Mouse (Mus musculus) forebrain, postnatal 0 days (tissue): Measurements from ENCODE around the gene Hormad1. TPM values are rescaled to one million over a fixed set of nuclear protein-coding genes. Genes with fewer than 3 reads are reported as not detected.
"Not testable (repeated sequence)": the region's sequence is repeated elsewhere in the genome, so short reads cannot be mapped to it uniquely, and the experiment has no call there.

Experiments used
- ATAC-seq: fragments of 200-750 bp; cut with Nextera tagmentation; 2 replicates; pipeline ENCODE4 v1.8.0; 2017; ENCODE audit warnings: mild to moderate bottlenecking, moderate library complexity
- DNase-seq: peaks from one replicate; pipeline ENCODE4 v3.0.0-alpha.2; 2015
- H3K27ac ChIP-seq: fragments of 300-500 bp; sonication (generic); 2 replicates; pipeline ENCODE4 v1.5.1; 2014; ENCODE audit warnings: low read depth, mild to moderate bottlenecking, antibody characterized with exemption, low read length, moderate library complexity, mixed read lengths
- H3K27me3 ChIP-seq: fragments of 300-500 bp; sonication (generic); 2 replicates; pipeline ENCODE4 v1.6.1; 2014; ENCODE audit warnings: mild to moderate bottlenecking, low read length, mixed read lengths; ENCODE audit not compliant: insufficient read depth
- H3K36me3 ChIP-seq: fragments of 300-500 bp; sonication (generic); 2 replicates; pipeline ENCODE4 v1.6.1; 2014; ENCODE audit warnings: mild to moderate bottlenecking, moderate library complexity; ENCODE audit not compliant: insufficient read depth
- H3K4me1 ChIP-seq: fragments of 300-500 bp; sonication (generic); 2 replicates; pipeline ENCODE4 v1.6.1; 2014; ENCODE audit warnings: antibody characterized with exemption; ENCODE audit not compliant: insufficient read depth
- H3K4me2 ChIP-seq: fragments of 300-500 bp; sonication (generic); 2 replicates; pipeline ENCODE4 v1.6.1; 2014; ENCODE audit warnings: low read depth, mild to moderate bottlenecking, moderate library complexity
- H3K4me3 ChIP-seq: fragments of 300-500 bp; sonication (generic); 2 replicates; pipeline ENCODE4 v1.5.1; 2014; ENCODE audit warnings: low read depth, low read length, mixed read lengths
- H3K9ac ChIP-seq: fragments of 300-500 bp; sonication (generic); 2 replicates; pipeline ENCODE4 v1.6.1; 2014; ENCODE audit warnings: mild to moderate bottlenecking
- H3K9me3 ChIP-seq: fragments of 300-500 bp; sonication (generic); 2 replicates; pipeline ENCODE4 v1.6.1; 2016; ENCODE audit warnings: low read length
- CTCF ChIP-seq: sonication (generic); IDR thresholded peaks from 2 replicates; pipeline ENCODE4 v1.5.1; 2016; ENCODE audit warnings: antibody characterized with exemption, control low read depth, low read depth
- WGBS: fragments of 180-500 bp; shearing (Covaris S2); extraction: QIAGEN DNeasy Blood & Tissue Kit; methylation state at CpG from one replicate; pipeline ENCODE4 v1.1.7; 2014; 5-methylcytosine and 5-hydroxymethylcytosine counted together
- polyA plus RNA-seq: library from polyadenylated mRNA; unstranded; fragments of >200 nt; fragmentation: Nextera tagmentation; extraction: Ambion mirVana; gene quantifications from 2 replicates; pipeline ENCODE4 v1.2.1, GENCODE M21; 2015
- total RNA-seq: library from RNA; depleted of rRNA; stranded (reverse); fragments of >200 nt; gene quantifications from 2 replicates; pipeline ENCODE4 v1.2.3, GENCODE M21; 2014

Hormad1 gene
- total and polyA plus RNA-seq, 2 experiments from 2014 or later: not detected

DNA sequence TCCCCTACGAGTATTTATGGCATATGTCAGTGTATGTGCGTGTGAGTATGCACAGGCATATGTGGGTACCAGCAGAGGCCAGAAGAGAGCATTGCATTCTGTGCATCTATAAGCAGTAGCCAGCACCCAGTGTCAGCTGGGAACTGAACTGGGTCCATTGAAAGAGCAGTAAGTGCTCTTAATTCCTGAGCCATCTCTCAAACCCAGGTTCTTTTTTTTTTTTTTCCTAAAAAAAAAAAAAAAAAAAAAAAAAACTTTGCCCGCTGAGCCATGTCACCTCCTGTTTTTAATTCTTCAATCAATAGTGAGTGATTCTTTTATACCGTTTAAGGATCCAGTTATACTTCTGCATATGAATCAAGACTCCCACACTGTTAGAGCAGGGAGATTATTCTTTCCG lies 26.1 kb upstream of the Hormad1 start:
- ATAC-seq: no peak

DNA sequence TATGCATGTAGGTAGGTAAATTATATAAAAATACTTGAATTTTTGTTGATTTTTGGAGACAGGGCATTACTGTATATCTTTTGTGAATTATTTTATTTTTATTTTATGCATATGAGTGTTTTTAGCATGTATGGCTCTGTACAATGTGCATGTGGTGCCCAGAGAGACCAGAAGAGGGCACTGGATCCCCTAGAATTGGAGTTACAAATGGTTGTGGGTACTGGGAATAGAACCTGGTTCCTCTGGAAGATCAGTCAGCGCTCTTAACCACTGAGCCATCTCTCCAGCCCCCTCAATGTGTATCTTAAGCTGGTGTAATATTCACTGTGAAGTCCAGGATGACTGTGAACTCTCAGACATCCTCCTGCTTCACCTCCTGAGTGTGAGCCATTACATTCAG lies 24.6 kb upstream of the Hormad1 start:
- Histone ChIP-seq H3K9me3 (no peaks in the 10 kb centered on the region), H3K4me1 (no peaks in the 10 kb centered on the region), H3K27me3 (no peaks in the 10 kb centered on the region), H3K4me3 (no peak overlapping the region), H3K4me2 (no peak overlapping the region), H3K36me3 (no peaks in the 10 kb centered on the region), H3K27ac (no peak overlapping the region), H3K9ac (no peak overlapping the region)
- no peak for TF ChIP-seq CTCF
- no peak for ATAC-seq
- WGBS: 73% methylated on average over 1 of the region's 1 CpGs
- DNase-seq: no peak

More for the DNA sequence above, 26.1 kb upstream of the Hormad1 start:
- H3K36me3 ChIP-seq: no peaks in the 10 kb centered on the region
- no peak overlapping the region for H3K9ac ChIP-seq
- 93% methylated on average over 5 of the region's 5 CpGs for WGBS
- H3K27ac ChIP-seq: no peak overlapping the region
- no peaks in the 10 kb centered on the region for H3K9me3 ChIP-seq
- H3K4me1 ChIP-seq: no peaks in the 10 kb centered on the region
- DNase-seq: no peak
- no peaks in the 10 kb centered on the region for H3K27me3 ChIP-seq
- H3K4me2 ChIP-seq: no peak overlapping the region
- no peak for TF ChIP-seq CTCF
- H3K4me3 ChIP-seq: no peak overlapping the region

DNA sequence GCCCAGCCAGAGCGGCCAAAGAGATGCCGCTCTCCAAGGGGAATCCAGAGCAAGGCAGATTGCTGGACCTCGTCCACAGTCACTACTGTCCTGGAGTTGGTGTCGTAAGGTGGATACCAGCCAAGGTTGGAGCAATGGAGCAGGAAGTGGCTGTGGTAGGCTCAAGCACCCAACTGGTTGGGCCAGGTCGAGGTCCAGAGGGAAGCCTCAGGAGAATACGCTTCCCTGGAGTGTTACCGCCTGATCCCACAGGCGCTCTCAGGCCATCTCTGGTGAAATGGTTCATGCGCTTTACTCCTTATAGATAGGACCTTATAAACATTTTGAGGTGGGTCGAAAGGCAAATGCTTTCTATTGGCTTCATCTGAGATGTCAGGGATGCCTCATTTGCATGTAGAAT lies 20.5 kb upstream of the Hormad1 start:
- no peak for TF ChIP-seq CTCF
- Histone ChIP-seq H3K27ac (no peak overlapping the region), H3K4me1 (no peaks in the 10 kb centered on the region), H3K27me3 (no peaks in the 10 kb centered on the region), H3K4me3 (no peak overlapping the region), H3K4me2 (no peak overlapping the region), H3K36me3 (no peaks in the 10 kb centered on the region), H3K9me3 (no peaks in the 10 kb centered on the region), H3K9ac (no peak overlapping the region)
- ATAC-seq (no peak), DNase-seq (no peak)
- WGBS: 87% methylated on average over 10 of the region's 10 CpGs

DNA sequence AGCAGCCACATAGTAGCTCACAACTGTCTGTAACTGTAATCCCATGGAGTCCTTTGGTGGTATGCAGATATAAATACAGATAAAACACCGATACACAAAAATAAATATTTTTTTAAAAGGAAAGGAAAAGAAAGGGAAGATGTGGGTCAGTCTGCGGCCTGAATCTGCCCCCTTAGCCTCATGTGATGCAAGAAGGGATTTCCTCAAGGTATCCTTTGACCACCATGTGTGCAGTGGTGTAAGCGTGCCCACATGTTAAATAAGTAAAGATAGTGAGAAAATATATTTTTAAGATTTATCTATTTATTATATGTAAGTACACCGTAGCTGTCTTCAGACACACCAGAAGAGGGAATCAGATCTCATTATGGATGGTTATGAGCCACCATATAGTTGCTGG lies 19.6 kb upstream of the Hormad1 start:
- WGBS: 93% methylated on average over 4 of the region's 4 CpGs
- Histone ChIP-seq H3K9ac (no peak overlapping the region), H3K9me3 (no peaks in the 10 kb centered on the region), H3K4me1 (no peaks in the 10 kb centered on the region), H3K27me3 (no peaks in the 10 kb centered on the region), H3K4me3 (no peak overlapping the region), H3K4me2 (no peak overlapping the region), H3K36me3 (no peaks in the 10 kb centered on the region), H3K27ac (no peak overlapping the region)
- no peak for ATAC-seq
- DNase-seq: no peak
- TF ChIP-seq CTCF: no peak

DNA sequence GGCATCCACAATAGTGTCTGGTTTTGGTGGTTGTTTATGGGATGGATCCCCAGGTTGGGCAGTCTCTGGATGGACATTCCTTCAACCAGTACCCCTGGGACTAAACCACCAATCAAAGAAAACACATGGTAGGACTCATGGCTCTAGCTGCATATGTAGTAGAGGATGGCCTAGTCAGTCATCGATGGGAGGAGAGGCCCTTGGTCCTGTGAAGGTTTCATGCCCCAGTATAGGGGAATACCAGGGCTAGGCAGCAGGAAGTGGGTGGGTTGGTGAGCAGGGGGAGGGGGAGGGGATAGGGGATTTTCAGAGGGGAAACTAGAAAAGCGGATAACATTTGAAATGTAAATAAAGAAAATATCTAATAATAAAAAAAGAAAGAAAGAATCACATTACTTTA lies 18.3 kb upstream of the Hormad1 start:
- WGBS: 90% methylated on average over 2 of the region's 2 CpGs
- not testable (repeated sequence) for H3K9me3 ChIP-seq, H3K4me1 ChIP-seq, ATAC-seq, H3K36me3 ChIP-seq, DNase-seq, H3K9ac ChIP-seq, H3K27ac ChIP-seq, H3K4me3 ChIP-seq, H3K4me2 ChIP-seq, H3K27me3 ChIP-seq

DNA sequence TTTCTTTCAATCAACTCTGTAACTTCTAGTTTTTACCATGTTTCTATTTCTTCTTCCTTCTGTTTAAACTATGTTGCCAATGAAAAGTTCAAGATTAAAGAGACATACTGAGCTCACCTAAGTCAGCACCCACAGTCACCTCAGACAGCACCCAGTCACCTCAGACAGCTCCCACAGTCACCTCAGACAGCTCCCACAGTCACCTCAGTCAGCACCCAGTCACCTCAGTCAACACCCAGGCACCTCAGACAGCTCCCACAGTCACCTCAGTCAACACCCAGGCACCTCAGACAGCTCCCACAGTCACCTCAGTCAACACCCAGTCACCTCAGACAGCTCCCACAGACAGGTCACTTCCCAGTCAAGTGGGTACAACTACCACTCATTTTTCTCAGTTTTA lies 17.3 kb upstream of the Hormad1 start:
- no peaks in the 10 kb centered on the region for H3K27me3 ChIP-seq
- ATAC-seq: no peak
- H3K27ac ChIP-seq: no peak overlapping the region
- no peak for TF ChIP-seq CTCF
- no peaks in the 10 kb centered on the region for H3K4me1 ChIP-seq
- no peak overlapping the region for H3K4me2 ChIP-seq
- H3K36me3 ChIP-seq: no peaks in the 10 kb centered on the region
- DNase-seq: no peak
- H3K9ac ChIP-seq: no peak overlapping the region
- H3K9me3 ChIP-seq: no peaks in the 10 kb centered on the region
- H3K4me3 ChIP-seq: no peak overlapping the region

DNA sequence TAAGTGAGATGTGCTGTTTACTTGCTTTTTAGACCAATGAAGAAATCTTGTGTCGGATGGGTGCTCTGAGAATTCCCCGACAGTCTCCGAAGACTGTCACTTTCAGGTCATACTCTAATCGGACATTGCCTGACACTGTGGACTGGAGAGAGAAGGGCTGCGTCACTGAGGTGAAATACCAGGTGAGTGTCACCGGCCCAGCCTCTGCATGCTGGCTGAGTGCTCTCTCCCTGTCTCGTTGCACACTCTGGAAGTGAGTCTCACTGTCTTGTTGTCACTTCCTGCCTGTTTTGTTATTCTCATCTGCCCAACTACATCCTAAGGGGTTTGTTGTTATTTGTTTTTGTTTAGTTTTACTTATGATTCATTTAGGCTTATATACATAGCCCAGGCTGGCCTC lies 16.5 kb upstream of the Hormad1 start:
- DNase-seq (no peak), ATAC-seq (no peak)
- H3K4me2 ChIP-seq: no peak overlapping the region
- no peak overlapping the region for H3K4me3 ChIP-seq
- no peaks in the 10 kb centered on the region for H3K4me1 ChIP-seq
- H3K9ac ChIP-seq: no peak overlapping the region
- WGBS: 72% methylated on average over 7 of the region's 7 CpGs
- TF ChIP-seq CTCF: no peak
- H3K9me3 ChIP-seq: no peaks in the 10 kb centered on the region
- H3K27me3 ChIP-seq: no peaks in the 10 kb centered on the region
- no peaks in the 10 kb centered on the region for H3K36me3 ChIP-seq
- H3K27ac ChIP-seq: no peak overlapping the region

DNA sequence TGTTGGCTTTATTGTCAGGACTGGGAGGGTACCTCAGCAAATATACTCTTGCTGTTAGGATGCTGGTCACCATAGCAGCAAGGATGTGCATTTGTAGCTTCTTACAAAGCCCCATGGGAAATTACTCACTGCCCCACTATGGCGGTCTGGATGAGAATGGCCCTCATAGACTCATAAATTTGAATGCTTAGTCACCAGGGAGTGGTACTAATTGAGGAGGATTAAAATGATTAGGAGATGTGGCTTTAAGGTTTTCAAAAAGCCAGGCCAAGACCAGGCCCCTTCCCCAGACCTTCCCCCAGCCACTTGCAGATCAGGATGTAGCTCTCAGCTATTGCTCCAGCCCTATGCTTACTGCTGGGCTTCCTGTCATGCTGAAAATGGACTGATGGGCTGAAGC lies 9.3 kb upstream of the Hormad1 start:
- no peak overlapping the region for H3K9ac ChIP-seq
- no peaks in the 10 kb centered on the region for H3K36me3 ChIP-seq
- no peaks in the 10 kb centered on the region for H3K27me3 ChIP-seq
- ATAC-seq (no peak), DNase-seq (no peak)
- no peak overlapping the region for H3K4me2 ChIP-seq
- no peak for TF ChIP-seq CTCF
- WGBS: 55% methylated on average over 1 of the region's 1 CpGs
- H3K27ac ChIP-seq: no peak overlapping the region
- H3K4me3 ChIP-seq: no peak overlapping the region
- H3K9me3 ChIP-seq: no peaks in the 10 kb centered on the region
- no peaks in the 10 kb centered on the region for H3K4me1 ChIP-seq
